Mouse (Mus musculus): ENCODE measurements around the gene Map3k11.
A peak's percentile ranks its signal among the peaks of the same experiment; 100 is the strongest.

Map3k11 gene

DNA sequence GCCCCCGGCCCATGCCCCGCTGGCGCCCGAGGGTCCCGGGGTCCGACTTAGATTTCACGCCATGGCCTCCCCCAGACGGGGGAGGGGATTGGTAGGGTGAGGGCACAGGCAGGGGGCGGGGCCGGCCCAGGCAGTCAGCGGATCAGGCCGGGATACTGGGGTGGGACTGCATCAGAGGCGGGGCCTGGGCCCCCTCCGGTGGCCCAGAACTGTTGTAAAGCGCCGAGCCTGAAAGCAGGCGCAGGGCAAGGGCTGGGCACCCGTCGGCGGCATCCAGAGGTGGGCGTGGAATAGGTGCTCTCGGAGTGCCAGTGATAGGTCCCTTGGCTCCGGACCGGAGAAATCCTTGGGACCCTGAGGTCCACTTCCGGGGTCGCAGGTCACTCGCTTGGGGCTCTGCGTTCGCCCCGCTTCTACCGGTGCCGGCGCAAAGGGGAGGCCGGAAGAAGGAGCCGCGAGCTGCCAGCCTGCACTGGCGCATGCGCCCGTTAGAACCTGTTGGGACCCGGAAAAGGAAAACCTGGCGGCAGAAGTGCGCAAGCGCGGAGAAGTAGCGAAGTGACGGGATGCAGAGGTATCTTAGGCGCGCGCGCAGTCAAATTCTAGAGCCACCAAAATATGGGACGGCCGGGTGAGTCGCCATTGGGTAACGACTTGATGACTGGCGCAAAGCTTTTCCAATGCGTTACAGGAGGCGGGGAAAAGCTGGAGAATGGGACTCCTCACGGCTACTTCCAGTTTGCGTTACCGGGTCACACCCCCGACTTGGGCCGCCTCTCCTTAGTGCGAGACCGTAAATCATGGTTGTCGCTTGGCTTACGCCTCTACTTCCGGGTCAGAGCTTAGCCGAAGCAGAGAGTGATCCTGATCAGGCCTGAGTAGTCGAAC is at the start of gene Map3k11, which contains the start of gene Pcnx3:
Map3k11 (plus strand) TSS at position 543 of the 888 bp plus-strand sequence.
Pcnx3 (minus strand) TSS at position 709 of the 888 bp plus-strand sequence.
- DNase-seq = peak; percentile 96

- DNase-seq = no peak
Measured at GRCm38 (mm10) chr19:5640339-5640738, 48.2 kb upstream of the Map3k11 start.

DNA sequence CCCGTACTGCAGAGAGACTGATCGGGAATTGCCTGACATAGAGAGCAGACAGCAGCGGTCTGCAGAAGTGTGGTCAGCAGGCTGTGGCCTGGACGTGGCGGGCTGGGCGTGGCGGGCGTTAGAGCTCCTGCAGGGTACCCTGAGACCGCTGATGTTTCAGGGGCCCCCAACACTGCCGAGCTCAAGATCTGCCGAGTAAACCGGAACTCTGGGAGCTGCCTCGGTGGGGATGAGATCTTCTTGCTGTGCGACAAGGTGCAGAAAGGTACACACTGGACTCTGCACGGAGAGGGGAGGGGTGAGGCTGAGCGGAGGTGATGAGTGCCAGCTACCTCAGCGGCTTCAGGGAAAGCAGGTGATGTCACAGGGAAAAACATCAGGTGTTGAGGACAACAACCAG is 47.5 kb upstream of the Map3k11 start:
- DNase-seq = no peak

DNA sequence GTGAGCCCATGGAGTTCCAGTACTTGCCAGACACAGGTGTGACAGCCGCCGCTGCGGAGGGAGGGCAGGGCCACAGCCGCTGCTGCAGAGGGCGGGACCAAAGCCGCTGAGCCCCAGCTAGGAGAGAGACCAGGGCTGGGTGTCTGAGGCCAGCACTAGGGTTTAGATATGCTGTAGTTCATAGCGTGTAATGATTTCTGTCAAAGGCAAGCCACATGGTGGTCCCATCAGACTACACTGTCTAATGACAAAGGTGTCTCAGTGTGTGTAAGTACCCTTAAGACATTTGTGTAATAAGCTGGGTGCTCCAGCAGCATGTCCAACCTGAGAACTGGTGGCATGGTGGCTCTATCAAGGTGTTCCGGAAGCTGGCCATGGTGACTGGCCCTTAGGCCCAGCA is 46.9 kb upstream of the Map3k11 start:
- DNase-seq = peak; percentile 35

DNA sequence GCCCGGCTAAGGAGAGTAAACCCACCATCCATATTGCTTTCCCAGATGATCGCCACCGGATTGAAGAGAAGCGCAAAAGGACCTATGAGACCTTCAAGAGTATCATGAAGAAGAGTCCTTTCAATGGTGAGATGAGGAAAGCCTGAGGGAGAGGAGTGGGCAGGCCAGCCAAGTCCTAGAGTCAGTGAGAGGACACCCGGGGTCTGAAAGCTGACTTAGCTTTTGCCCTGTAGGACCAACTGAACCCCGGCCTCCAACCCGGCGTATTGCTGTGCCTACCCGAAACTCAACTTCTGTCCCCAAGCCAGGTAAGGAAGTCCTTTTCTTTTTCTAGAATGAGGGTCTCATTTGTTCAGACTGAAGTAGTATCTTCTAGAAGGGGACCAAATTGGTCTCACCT is 43.3 kb upstream of the Map3k11 start:
- DNase-seq = no peak

DNA sequence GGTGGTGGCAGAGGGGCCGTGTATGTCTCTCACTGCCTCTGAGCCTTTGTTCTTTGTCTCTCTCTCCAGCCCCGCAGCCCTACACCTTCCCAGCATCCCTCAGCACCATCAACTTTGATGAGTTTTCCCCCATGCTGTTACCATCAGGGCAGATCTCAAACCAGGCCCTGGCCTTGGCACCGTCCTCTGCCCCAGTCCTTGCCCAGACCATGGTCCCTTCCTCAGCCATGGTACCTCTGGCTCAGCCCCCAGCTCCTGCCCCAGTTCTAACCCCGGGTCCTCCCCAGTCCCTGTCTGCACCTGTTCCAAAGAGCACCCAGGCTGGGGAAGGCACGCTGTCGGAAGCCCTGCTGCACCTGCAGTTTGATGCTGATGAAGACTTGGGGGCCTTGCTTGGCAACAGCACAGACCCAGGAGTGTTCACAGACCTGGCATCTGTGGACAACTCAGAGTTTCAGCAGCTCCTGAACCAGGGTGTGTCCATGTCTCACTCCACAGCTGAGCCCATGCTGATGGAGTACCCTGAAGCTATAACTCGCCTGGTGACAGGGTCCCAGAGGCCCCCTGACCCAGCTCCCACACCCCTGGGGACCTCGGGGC is 41.7 kb upstream of the Map3k11 start:
- no peak for DNase-seq

- no peak for DNase-seq
Measured at GRCm38 (mm10) chr19:5647791-5648190, 40.8 kb upstream of the Map3k11 start.

- peak; percentile 79 for DNase-seq
Measured at GRCm38 (mm10) chr19:5648401-5649297, 39.9 kb upstream of the Map3k11 start.

DNA sequence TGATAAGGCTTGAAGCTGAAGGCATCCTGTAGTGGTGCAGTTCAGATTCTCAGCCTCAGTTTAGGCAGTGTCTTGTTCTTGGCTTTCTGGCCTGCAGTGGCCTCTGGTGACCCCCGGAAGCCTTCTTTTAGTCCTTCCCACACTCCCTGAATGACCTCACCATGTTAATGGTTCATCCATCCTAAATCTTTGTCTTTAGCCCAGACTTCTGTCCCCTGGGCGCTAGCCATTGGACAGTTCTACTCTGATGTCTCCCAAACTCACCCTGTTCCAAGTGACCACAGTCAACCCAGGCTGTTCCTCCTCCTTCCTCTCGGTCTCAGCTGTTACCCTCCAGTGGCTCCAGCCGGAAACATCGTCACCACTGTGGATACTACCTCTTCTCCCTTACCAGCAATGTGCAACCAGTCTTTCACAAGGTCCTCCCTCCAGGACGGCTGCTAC is 39.2 kb upstream of the Map3k11 start:
- DNase-seq = no peak

GRCm38 (mm10) chr19:5651502-5652274 is 36.9 kb upstream of the Map3k11 start:
- no peak for DNase-seq

DNA sequence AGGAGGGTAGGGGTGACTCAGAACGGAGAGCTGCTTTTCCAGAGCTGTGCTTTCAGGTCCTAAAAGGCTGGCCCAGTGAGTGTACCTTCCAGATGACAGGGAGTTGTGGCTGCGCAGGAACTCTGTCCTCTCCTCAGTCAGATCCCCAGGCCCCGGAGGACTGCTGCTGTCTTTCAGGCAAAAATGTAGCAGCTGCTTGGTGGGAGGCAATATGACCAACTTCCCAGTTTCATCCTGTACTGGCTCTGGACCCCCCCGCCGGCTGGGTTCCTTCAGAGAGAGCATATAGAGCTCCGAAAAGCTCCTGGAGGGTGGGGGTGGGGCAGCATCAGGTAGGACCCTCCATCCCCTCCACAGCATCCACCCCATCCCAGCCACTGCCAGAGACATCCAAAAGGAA is 36.0 kb upstream of the Map3k11 start:
- DNase-seq = no peak

DNA sequence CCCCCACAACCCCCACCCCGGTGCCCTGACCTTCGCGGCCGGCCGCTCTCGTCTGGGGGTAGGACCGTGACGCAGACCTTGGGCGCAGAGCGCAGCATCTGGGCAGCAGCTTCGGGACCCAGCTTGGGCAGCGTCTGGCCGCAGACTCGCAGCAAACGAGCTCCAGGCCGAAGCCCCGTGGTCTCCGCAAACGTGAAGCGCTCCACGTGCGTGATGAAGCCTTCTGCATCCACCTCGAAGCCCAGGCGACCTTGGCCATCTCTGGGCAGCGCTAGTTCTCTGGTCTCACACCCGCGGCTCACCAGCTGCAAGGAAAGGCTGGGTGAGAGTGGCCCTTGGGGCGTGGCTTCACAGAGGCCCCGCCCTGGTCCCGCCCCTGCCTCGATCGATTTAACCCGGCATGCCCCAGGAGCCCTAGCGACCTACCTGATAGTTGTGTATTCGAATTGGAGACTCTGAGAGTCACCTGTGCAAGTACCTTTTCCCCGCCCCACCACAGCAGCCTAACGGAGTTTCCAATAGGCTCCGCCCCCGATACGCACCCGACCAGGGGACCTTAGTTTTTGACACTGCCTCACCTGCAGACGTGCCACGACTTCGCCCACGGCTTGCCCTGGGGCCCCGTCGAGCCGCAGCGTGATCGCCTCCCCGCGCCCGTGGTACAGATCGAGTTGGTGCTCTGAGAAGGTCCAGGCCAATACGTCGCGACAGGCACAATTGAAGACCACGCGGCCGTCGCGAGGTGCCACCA is 34.4 kb upstream of the Map3k11 start:
- DNase-seq = peak; percentile 63

- DNase-seq = no peak
Measured at GRCm38 (mm10) chr19:5654720-5655298, 33.7 kb upstream of the Map3k11 start.

- DNase-seq = peak; percentile 46
Measured at GRCm38 (mm10) chr19:5660942-5661751, 27.4 kb upstream of the Map3k11 start.

DNA sequence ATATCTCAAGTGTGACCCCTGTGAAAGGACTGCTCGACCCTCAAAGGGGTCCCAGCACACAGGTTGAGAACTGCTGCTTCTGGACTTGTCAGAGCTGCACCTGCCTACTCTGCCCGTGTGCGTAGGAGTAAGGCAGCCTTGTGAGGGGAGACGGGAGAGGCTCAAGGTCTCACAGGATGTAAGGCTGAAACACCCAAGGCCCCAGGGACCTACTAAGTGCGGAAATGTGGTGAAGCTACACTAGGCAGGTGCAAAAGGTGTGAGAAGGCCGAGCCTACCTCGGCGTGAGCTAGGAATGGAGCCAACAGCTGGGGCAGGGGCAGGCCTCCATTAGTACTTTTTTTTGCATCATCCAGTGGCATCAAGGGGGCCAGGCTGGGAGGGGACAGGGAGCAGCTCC is 26.2 kb upstream of the Map3k11 start:
- no peak for DNase-seq

DNA sequence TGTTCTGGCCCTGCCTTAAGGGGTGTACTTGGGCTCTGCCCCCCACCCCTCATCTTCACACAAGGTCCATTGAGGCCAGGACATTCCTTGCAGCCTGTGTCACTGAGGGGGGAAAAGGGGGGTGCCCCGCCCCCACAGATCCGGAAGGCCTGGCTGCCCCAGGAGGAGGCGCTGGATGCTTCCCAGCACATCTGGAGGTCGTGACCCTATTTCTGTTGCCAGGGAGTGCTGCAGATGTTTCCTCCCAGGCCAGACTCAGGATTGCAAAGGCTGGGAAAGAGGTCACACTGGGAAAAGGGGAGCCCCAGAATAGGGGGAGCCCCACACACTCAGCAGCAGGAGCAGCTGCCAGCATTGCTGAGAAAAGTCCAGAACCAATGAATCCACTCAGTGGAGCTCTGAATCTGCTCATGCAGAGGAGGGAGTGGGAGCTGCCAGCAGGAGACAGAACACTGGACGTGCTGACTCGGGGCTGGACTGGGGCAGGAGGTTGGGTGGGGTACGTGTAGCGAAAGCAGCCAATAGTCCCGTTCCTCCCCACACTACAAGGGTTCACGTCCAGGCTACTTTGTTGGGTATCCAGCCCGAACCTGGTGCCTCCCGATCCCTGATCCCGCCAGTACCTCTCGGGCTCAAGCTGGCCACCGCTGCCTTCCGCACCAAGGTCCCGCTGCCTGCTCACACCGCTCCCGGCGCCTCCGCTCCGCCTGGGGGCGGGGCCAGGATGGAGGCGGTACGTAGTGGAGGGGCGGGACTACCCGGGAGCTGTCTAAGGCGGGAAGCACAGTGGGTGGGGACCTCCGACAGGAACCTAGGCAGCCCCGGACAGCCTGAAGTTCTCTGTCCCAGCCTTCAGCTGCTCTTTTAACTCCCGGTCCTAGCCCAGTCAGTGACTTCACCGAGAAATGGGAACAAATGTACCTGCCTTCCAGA is 25.3 kb upstream of the Map3k11 start, which contains the start of gene Sipa1:
Sipa1 (minus strand) TSS at position 727 of the 933 bp plus-strand sequence.
- DNase-seq = peak; percentile 98

DNA sequence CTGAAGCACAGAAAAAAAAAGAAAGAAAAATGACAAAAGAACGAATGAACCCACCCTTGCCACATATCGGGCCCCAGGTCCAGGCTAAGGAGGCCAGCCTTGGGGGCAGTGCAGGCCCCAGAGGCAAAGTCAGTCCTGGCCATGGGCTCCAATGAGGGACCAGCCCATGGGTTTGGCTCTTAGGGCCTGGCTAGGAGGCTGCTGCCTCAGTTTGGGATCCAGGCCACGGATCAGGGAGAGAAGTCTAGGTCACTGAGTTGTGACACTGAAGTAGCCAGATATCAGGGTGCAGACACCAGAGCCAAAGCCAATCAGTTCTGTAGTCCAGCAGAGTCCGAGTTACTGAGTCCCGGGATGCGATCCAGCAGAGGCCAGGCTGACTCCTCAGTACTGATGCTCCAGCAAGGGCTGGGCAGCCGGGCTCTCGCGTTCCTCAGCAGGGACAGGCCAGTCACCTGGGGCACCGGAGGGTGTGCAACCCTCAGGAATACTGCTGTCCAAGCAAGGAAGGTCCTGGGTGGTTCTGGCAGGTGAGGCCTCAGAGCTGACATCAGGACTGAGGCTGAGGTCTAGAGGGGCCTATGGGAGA is 23.8 kb upstream of the Map3k11 start:
- peak; percentile 50 for DNase-seq

DNA sequence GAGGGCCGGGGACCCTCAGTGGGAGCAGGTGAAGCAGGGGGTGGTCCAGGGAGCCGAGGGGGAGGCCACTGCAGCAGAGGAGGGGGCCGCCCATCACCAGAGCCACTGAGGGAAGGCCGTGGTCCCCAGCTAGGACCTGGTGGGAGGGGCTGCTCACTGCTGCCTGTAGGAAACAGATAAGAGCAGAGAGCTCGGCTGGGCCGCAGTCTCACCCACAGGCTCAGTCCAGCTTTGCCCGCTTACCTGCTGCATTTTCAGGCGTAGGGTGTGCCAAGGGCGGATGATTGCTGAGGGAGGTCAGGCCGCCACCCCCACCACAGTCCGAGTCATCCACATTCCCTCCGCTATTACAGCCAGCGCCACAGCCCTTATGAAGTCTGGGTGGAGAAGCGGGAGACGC is 23.1 kb upstream of the Map3k11 start:
- DNase-seq = peak; percentile 96

- no peak for DNase-seq
Measured at GRCm38 (mm10) chr19:5666386-5666785, 22.2 kb upstream of the Map3k11 start.

All from liver (tissue).